Mouse (Mus musculus): ENCODE measurements around the gene Heatr5b. TPM values are rescaled to one million over a fixed set of nuclear protein-coding genes. Genes with fewer than 3 reads are reported as not detected.

Heatr5b gene
- total RNA-seq, 2 experiments from 2014 or later, result 55.2 to 59.9 TPM

DNA sequence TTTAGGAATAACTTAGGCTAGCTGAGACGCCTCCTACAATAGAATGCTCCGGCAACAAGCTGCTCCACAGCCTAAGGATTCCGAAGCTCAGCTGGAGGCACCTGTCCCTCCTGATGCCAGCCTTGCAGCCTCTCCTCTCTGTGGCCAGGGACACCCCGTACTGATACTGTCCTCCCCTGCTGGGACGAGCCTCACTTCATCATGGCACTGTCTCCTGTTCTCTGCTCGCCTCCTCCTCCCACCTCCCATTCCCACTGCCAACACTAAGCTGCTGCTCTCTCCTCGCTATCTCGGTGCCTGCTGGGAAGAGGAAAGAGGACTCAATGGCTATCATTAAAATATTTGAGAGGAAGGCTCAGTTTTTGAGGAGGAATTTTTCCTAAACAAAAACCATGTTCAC, 67.6 kb downstream of the Heatr5b start:
- DNase-seq, result peak; percentile 31 to 42

DNA sequence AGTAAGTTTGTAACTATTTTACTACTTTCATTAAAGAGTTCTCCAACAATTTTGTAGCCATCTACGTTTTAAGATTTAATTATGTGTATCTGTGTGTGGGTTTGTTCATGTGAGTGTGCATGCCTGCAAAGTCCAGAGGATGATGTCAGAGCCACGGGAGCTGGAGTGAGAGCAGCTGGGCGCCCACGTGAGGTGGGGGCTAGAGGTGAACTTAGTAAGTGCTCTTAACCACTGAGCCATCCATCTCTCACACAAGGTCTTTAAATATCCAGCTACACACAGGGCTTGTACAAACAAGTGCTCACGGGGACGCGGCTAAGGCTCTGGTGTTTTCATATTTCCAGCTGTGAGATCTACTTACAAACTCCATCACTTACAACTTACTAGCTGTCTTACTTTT, 69.1 kb downstream of the Heatr5b start:
- no peak for DNase-seq

GRCm38 (mm10) chr17:78763272-78763671, 71.9 kb downstream of the Heatr5b start:
- DNase-seq, result no peak

GRCm38 (mm10) chr17:78752938-78753655, 82.1 kb downstream of the Heatr5b start:
- no peak for DNase-seq

- no peak for DNase-seq
Measured at GRCm38 (mm10) chr17:78752064-78752463, 83.1 kb downstream of the Heatr5b start.

DNA sequence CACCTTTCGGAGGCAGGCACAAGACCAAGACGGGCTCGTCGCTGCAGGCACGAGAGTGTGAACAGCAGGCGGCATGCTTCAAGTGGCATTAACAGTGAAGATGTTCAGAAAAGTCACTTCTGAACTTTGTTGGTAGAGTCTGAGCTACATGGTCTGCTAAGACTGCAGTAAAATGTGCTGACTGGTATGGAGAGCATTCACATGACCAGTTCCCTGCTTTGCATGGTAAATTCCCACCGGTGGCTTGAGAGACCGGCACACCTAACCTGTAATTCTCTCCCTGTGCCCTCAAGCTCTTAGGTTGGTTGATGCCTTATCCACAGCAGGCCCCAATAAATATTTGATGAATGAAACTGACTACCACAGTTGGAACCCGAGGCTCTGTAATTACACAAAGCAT, 86.7 kb downstream of the Heatr5b start:
- DNase-seq, result no peak

- DNase-seq, result no peak
Measured at GRCm38 (mm10) chr17:78738416-78738815, 96.7 kb downstream of the Heatr5b start.

GRCm38 (mm10) chr17:78737771-78738170, 97.4 kb downstream of the Heatr5b start:
- DNase-seq, result no peak

DNA sequence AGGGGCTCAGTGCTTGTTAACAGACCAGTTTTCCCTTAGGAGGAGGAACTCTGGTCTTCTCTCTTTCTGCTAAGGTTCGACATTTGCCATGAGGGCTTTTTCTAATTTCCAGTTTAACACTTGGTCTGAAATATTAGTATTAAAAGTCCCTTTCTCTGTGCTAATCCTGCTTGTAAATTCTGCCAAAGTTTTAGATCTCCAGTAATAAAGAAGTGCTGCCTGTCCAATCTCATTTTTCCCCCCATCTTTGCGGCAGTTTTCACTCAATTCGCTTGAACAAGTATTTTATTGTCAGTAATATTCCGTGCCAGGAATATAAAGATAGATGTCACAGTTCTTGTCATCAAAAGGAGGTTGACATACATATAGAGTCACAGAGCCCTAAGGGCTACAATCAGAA, 98.1 kb downstream of the Heatr5b start, which contains the start of gene Strn:
Gene Strn (minus strand): TSS at position 101 of the 400 bp plus-strand sequence.
- DNase-seq, result no peak

- peak; percentile 99 for DNase-seq
Measured at GRCm38 (mm10) chr17:78736473-78736988, 98.6 kb downstream of the Heatr5b start.

DNA sequence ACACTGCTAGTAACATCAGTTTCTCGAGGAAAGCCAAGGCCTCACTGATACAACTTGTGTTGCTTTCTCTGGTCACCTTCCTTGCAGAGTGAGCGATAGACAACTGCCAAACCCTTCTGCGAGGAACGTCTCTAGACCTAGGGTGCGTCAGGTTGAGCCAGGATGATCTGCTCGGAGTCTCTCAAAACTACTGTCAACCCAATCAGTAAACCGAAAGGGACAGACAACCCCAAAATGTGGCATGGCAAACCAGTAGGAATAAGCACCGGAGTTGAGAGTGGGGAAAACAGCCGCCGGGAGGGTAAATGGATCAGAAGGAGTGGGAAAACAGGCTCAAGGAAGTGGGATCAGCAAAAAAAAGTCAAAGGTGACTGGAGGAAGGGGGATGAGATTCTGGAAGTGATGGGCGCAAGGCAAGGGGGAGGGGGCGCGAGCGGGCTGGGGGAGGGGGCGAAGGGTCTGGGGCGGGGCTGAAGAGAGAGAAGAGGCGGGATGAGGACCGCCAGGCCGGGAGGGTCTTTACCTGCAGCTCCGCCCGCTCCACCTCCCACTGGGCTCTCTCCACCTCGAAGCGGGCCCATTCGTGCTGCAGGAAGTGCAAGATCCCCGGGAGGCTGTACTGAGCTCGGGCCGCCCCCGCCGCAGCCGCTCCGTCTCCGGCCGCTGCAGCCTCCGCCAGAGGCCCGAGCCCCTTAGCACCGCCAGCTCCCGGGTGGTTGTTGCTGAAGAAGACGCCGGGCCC, 99.3 kb downstream of the Heatr5b start:
- peak; percentile 18 to 34 for DNase-seq

GRCm38 (mm10) chr17:78734806-78735205, 100.4 kb downstream of the Heatr5b start:
- DNase-seq, result no peak

- no peak for DNase-seq
Measured at GRCm38 (mm10) chr17:78732056-78732455, 103.1 kb downstream of the Heatr5b start.

GRCm38 (mm10) chr17:78726746-78727449, 108.3 kb downstream of the Heatr5b start:
- DNase-seq, result no peak

DNA sequence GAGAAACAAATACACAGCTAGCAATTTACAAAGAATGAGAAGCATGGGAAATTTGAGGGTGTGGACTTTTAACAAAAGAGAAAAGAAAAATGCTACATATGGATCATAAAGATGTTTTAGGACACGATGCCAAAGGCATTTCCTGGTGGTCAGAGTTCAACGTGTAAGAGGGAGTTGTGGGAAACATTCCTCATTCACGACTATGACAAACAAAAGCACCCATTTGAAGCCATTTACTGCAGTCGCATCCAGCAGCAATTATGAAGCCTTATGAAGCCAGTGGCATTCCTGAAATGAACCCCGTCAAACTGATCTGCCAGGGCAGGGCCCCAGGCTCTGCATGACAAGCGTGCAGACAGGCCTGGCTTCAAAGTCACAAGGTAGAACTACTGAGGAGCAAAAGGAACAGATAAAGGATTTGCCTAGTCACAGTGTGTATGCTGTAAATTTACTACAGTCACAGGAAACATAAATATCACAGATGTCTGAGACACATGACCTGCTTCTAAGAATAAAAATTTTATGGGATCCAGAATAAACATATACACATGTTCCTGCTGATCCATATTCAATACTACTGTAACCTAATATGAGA, 110.6 kb downstream of the Heatr5b start:
- DNase-seq, result no peak

DNA sequence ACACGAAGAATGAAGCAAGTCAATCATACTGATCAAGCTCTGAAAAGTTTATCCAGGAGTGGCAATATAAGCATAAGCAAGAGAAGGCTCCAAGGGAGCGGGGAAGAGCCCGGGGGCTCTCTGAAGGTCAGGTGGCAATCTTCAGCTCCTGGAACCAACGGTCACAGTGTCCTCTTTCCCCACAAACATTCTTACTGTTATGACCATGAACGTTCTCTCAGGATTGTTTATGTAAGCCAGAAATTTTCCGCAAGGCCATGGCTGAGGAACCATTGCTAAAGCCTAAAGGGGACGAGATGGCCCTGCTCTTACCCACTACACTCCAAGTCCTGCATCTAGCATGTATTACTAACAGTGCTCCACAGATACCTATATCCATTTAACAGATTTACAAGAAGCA, 113.5 kb downstream of the Heatr5b start:
- no peak for DNase-seq

GRCm38 (mm10) chr17:78719086-78719485, 116.1 kb downstream of the Heatr5b start:
- no peak for DNase-seq

DNA sequence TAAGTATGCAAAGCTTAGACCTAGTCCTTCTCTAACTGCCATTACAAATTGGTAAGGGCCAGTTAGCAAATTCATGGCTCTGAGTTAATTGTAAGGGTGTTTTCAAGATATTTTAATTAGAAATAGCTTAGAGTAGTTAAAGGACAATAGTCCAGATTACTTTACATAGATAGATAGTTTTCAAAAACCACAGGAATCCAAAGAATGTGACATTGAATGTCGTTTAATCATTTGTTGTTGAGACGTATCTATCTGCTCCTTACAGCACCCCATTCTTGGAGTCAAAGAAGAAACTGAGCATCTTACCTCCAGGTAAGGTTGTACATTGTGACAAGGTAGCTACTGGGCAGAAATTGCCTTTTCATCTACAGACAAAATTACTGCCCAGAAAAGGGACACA, 124.9 kb downstream of the Heatr5b start:
- no peak for DNase-seq

- DNase-seq, result no peak
Measured at GRCm38 (mm10) chr17:78708422-78708821, 126.7 kb downstream of the Heatr5b start.

DNA sequence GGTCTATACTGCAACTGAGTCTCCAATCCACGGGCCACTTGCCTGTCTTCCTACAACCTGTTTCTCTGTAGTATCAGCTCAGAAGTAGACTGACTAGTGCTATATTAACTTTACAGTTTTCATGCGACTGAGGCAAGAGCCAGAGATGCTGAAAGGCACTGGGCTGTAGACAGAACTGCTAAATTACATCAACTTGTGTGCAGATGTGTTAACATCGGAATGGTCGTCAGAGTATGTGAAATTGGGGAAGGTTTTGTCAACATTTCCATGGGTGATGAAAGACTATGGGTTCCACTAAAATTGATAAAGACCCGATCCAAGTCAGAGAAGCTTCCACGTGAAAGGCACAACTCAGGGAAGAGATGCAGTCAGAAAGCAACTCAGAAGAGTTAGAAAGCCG, 132.2 kb downstream of the Heatr5b start:
- DNase-seq, result no peak

Data from layer of hippocampus, postnatal 36 days (tissue).